Mouse (Mus musculus) limb, embryonic 11.5 days (tissue): Measurements from ENCODE around the gene Srek1. TPM values are rescaled to one million over a fixed set of nuclear protein-coding genes. Genes with fewer than 3 reads are reported as not detected.

ENCODE experiments used
- ATAC-seq: fragments of 200-750 bp; cut with Nextera tagmentation; 2 replicates; pipeline ENCODE4 v1.8.0; 2017; ENCODE audit warnings: low read depth; ENCODE audit not compliant: insufficient number of reproducible peaks, low FRiP score, low TSS enrichment
- DNase-seq: peaks from one replicate; pipeline ENCODE4 v3.0.0-alpha.2; 2015; ENCODE audit warnings: low spot score
- H3K27ac ChIP-seq: fragments of 300-500 bp; sonication (generic); replicated peaks from 2 replicates; pipeline ENCODE4 v1.5.1; 2014; ENCODE audit warnings: low read depth, mild to moderate bottlenecking, low read length
- H3K27me3 ChIP-seq: fragments of 300-500 bp; sonication (generic); 2 replicates; pipeline ENCODE4 v1.6.1; 2014; ENCODE audit warnings: mild to moderate bottlenecking, low read length, mixed read lengths; ENCODE audit not compliant: control insufficient read depth, insufficient read depth
- H3K36me3 ChIP-seq: fragments of 300-500 bp; sonication (generic); 2 replicates; pipeline ENCODE4 v1.6.1; 2014; ENCODE audit warnings: mild to moderate bottlenecking, low read length, moderate library complexity, mixed read lengths; ENCODE audit not compliant: control insufficient read depth, insufficient read depth
- H3K4me1 ChIP-seq: fragments of 300-500 bp; sonication (generic); 2 replicates; pipeline ENCODE4 v1.6.1; 2014; ENCODE audit warnings: low read length, mixed read lengths; ENCODE audit not compliant: control insufficient read depth, insufficient read depth
- H3K4me2 ChIP-seq: fragments of 300-500 bp; sonication (generic); 2 replicates; pipeline ENCODE4 v1.6.1; 2014; ENCODE audit warnings: low read depth, mild to moderate bottlenecking, moderate library complexity; ENCODE audit not compliant: severe bottlenecking
- H3K4me3 ChIP-seq: fragments of 300-500 bp; sonication (generic); 2 replicates; pipeline ENCODE4 v1.5.1; 2014; ENCODE audit warnings: low read depth, low read length
- H3K9ac ChIP-seq: fragments of 300-500 bp; sonication (generic); 2 replicates; pipeline ENCODE4 v1.6.1; 2014; ENCODE audit warnings: mild to moderate bottlenecking, low read length
- H3K9me3 ChIP-seq: fragments of 300-500 bp; sonication (generic); 2 replicates; pipeline ENCODE4 v1.6.1; 2016; ENCODE audit warnings: low read length; ENCODE audit not compliant: control insufficient read depth
- WGBS: fragments of 180-500 bp; shearing (Covaris S2); extraction: QIAGEN DNeasy Blood & Tissue Kit; methylation state at CpG from one replicate; pipeline ENCODE4 v1.1.7; 2014; 5-methylcytosine and 5-hydroxymethylcytosine counted together
- polyA plus RNA-seq: library from polyadenylated mRNA; unstranded; fragments of >200 nt; fragmentation: Nextera tagmentation; extraction: Ambion mirVana; gene quantifications from 2 replicates; pipeline ENCODE4 v1.2.1, GENCODE M21; 2014

Srek1 gene
- polyA plus RNA-seq, 1 experiment from 2014 or later, result 115 TPM

- no peak for DNase-seq
- H3K4me3 ChIP-seq, result no peak overlapping the region
- H3K4me2 ChIP-seq, result no peak overlapping the region
Measured at GRCm38 (mm10) chr13:103761971-103762370, 12.4 kb downstream of the Srek1 start.

DNA sequence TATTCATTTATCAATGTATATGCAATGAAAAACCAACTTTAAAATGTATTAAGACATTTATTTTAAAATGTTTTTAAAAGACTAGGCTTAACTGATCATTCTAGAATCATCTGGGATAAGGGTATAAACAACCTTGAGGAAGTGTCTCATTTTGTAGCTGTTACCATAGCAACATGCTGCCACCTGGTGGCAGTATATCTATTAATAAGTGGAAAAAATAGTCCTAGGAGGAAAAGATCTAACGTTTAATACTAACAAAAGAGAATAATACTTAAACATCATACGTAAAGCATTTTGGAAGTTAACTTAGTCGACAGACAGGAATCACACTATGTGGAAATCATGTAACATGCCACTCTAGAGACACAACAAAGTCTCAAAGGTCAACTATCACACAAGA lies 23.0 kb downstream of the Srek1 start:
- WGBS, result 81% methylated on average over 3 of the region's 3 CpGs
- Histone ChIP-seq H3K4me3 (no peak overlapping the region), H3K27ac (no peak overlapping the region), H3K36me3 (peaks cover 6% of the 10 kb centered on the region; the same call in 1 of the 2 replicates), H3K9me3 (no peaks in the 10 kb centered on the region), H3K27me3 (no peaks in the 10 kb centered on the region), H3K4me1 (no peaks in the 10 kb centered on the region), H3K4me2 (no peak overlapping the region), H3K9ac (no peak overlapping the region)
- DNase-seq, result no peak
- ATAC-seq, result no peak

More at GRCm38 (mm10) chr13:103761971-103762370, 12.4 kb downstream of the Srek1 start:
- H3K9me3 ChIP-seq, result no peaks in the 10 kb centered on the region
- no peaks in the 10 kb centered on the region for H3K4me1 ChIP-seq
- no peak overlapping the region for H3K9ac ChIP-seq
- no peaks in the 10 kb centered on the region for H3K27me3 ChIP-seq
- no peak overlapping the region for H3K27ac ChIP-seq
- no peak for ATAC-seq
- 93% methylated on average over 10 of the region's 10 CpGs for WGBS
- peaks cover 21% of the 10 kb centered on the region; the same call in 1 of the 2 replicates for H3K36me3 ChIP-seq

DNA sequence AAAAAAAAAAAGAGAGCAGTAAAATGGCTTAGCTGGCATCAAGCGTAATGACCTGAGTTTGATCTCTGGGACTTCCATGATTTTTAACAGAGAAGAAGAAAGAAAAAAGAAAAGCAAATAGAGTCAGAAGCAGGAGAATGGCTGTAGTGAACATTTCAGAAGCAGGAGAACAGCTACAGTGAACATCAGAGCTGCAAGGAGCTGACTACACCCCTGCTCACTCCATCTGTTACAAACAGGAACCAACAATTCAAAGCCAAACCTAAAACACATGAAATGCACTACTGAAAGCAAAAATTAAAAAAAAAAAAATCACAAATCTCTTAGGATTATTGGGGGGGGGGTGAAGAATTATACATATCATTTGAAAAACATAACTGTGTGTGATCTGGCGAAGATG lies 28.7 kb downstream of the Srek1 start:
- no peaks in the 10 kb centered on the region for H3K9me3 ChIP-seq
- H3K36me3 ChIP-seq, result peaks cover 13% of the 10 kb centered on the region
- DNase-seq (no peak), ATAC-seq (no peak)
- H3K9ac ChIP-seq, result no peak overlapping the region
- H3K27ac ChIP-seq, result no peak overlapping the region
- H3K27me3 ChIP-seq, result no peaks in the 10 kb centered on the region
- H3K4me2 ChIP-seq, result no peak overlapping the region
- no peaks in the 10 kb centered on the region for H3K4me1 ChIP-seq
- H3K4me3 ChIP-seq, result no peak overlapping the region
- WGBS, result 93% methylated on average over 2 of the region's 2 CpGs

DNA sequence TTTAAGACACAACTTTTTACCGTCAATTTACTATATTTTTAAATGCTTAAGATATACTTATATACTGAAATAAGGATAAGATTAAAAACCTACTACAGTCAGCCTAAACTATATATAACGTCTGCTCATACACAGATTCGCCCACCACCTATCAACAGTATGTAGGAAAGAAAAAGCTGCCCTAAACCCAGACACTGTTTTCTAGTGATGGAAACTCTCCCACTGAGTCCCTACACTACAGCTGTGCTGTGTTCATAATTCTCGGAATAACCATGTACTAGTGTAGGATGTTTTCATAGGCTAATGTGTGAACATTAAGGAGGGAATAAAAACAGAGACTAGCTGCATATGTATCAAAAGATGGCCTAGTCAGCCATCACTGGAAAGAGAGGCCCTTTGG lies 29.2 kb downstream of the Srek1 start:
- ATAC-seq (no peak), DNase-seq (no peak)
- 94% methylated on average over 4 of the region's 4 CpGs for WGBS
- H3K4me1 ChIP-seq, result no peaks in the 10 kb centered on the region
- no peak overlapping the region for H3K9ac ChIP-seq
- H3K4me3 ChIP-seq, result no peak overlapping the region
- no peaks in the 10 kb centered on the region for H3K27me3 ChIP-seq
- no peak overlapping the region for H3K27ac ChIP-seq
- no peak overlapping the region for H3K4me2 ChIP-seq
- peaks cover 13% of the 10 kb centered on the region for H3K36me3 ChIP-seq
- H3K9me3 ChIP-seq, result no peaks in the 10 kb centered on the region

DNA sequence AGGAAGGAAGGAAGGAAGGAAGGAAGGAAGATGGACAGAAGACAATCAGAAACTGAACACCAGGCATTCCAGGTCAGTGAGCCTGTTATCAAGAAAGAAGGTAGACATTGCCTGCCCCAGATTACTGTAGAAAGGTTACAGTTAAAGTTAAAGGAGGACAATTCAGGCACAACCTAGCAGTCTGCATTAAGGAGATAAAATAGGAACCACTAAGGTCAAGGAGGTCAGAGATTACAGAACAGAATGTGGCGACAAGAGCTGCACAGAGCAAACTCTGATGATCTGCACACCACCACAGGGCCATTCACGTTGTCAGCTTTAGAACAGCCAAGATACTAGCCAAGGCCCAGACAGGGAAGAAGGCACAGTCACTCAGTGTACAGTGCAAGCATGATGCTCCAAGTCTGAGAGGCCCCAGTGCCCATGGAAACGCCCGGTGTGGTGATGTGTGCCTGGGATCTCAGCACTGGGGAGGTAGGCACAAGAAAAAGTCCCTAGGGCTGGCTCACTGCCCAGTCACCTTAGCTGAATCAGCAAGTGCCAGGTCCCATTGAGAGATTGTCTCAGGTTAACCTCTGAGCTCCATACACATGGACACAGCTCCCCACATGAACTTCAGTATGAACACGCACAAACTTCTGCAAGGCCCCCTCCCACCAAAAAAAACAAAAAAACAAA lies 38.9 kb downstream of the Srek1 start:
- H3K27me3 ChIP-seq, result no peaks in the 10 kb centered on the region
- no peak overlapping the region for H3K4me2 ChIP-seq
- no peak overlapping the region for H3K4me3 ChIP-seq
- no peak overlapping the region for H3K9ac ChIP-seq
- WGBS, result 94% methylated on average over 5 of the region's 5 CpGs
- peaks cover 6% of the 10 kb centered on the region; the same call in 1 of the 2 replicates for H3K36me3 ChIP-seq
- no peak for DNase-seq
- H3K4me1 ChIP-seq, result no peaks in the 10 kb centered on the region
- no peak for ATAC-seq
- H3K9me3 ChIP-seq, result no peaks in the 10 kb centered on the region
- H3K27ac ChIP-seq, result no peak overlapping the region

GRCm38 (mm10) chr13:103726872-103727271 lies 47.5 kb downstream of the Srek1 start:
- no peak overlapping the region for H3K27ac ChIP-seq
- no peak overlapping the region for H3K4me2 ChIP-seq
- H3K4me1 ChIP-seq, result no peaks in the 10 kb centered on the region
- no peaks in the 10 kb centered on the region for H3K36me3 ChIP-seq
- H3K27me3 ChIP-seq, result no peaks in the 10 kb centered on the region
- no peaks in the 10 kb centered on the region; the same call in 1 of the 2 replicates for H3K9me3 ChIP-seq
- DNase-seq (no peak), ATAC-seq (no peak)
- 89% methylated on average over 2 of the region's 2 CpGs for WGBS
- H3K9ac ChIP-seq, result no peak overlapping the region
- H3K4me3 ChIP-seq, result no peak overlapping the region

GRCm38 (mm10) chr13:103711406-103712025 lies 62.9 kb downstream of the Srek1 start:
- no peaks in the 10 kb centered on the region for H3K36me3 ChIP-seq
- no peak overlapping the region for H3K4me2 ChIP-seq
- no peak overlapping the region for H3K27ac ChIP-seq
- H3K4me3 ChIP-seq, result no peak overlapping the region
- DNase-seq (no peak), ATAC-seq (no peak)
- whole genome bisulfite sequencing, result 65% methylated on average over 11 of the region's 11 CpGs
- no peaks in the 10 kb centered on the region for H3K4me1 ChIP-seq
- H3K27me3 ChIP-seq, result no peaks in the 10 kb centered on the region
- H3K9me3 ChIP-seq, result no peaks in the 10 kb centered on the region
- no peak overlapping the region for H3K9ac ChIP-seq

DNA sequence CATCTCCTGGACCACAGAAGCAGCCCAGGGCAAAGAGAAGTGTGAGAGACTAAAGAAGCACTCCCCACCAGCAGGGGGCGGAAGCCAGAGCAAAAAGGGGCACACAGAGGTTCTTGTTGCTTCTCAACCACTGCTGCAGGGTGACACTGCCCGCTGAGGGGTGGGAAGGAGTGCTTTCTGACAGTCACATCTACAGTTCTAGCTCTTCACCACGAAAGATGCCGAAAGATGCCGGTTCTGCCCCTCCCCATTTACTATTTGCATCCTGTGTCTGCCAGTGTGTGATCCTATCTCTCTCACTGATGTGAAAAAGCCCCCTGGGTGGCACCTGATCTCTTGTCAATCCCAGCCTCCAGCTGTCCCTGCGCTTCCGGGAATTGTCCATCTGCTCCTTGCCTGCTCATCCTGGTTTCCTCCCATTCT lies 64.0 kb downstream of the Srek1 start:
- Histone ChIP-seq H3K36me3 (no peaks in the 10 kb centered on the region), H3K9ac (no peak overlapping the region), H3K9me3 (no peaks in the 10 kb centered on the region), H3K4me3 (no peak overlapping the region), H3K4me1 (no peaks in the 10 kb centered on the region), H3K27ac (no peak overlapping the region), H3K27me3 (no peaks in the 10 kb centered on the region), H3K4me2 (no peak overlapping the region)
- DNase-seq (peak; percentile 52), ATAC-seq (no peak)
- WGBS, result 46% methylated on average over 7 of the region's 7 CpGs
